Mouse (Mus musculus): ENCODE measurements around the gene Rhox3h. TPM values are rescaled to one million over a fixed set of nuclear protein-coding genes. Genes with fewer than 3 reads are reported as not detected.

The Rhox3h gene
- polyA plus RNA-seq (2012; rRNA removed): not detected in 2 replicates

DNA sequence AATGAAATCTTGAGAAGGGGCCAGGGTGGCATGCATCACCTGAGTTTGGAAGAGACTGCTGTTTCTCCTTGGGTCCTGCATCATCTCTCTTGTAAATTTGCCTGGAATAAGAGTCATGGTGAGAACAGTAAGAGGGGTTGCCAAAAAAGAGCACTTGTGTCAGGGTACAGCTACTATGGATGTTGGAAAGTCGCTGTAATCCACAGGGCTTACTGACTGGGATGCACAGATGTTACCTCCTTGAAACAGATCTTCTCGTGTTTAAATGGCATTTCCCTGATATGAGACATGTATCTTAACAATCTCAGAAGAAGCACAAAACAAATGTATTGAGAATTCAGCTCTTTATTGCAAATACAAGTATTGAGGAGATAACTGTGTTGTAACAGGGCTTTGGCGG lies at the start of gene Rhox3h:
TSS of gene Rhox3h (minus strand) at position 101 of the 400 bp plus-strand sequence.

DNA sequence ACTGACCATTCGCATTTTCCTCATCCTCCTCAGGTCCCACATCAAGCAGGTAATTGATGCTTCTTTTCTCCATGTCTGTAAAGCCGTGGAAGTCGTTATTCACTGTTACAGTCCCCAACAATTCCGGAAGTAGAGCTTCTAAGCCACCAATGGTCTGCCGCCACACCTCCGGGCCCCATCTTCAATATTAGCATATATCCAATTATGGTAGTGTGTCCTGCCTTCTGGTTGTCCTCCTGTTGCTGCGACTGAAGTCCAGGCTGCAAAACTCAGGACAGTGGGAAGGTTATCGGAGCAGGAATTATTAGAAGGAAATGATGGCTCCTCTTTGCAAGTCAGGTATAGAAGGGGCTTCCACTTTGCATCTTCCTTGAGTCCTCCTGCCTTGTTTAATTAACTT lies 4.6 kb upstream of the Rhox3h start, which contains the start of gene Rhox2h:
TSS of gene Rhox2h (minus strand) at position 101 of the 400 bp plus-strand sequence.

DNA sequence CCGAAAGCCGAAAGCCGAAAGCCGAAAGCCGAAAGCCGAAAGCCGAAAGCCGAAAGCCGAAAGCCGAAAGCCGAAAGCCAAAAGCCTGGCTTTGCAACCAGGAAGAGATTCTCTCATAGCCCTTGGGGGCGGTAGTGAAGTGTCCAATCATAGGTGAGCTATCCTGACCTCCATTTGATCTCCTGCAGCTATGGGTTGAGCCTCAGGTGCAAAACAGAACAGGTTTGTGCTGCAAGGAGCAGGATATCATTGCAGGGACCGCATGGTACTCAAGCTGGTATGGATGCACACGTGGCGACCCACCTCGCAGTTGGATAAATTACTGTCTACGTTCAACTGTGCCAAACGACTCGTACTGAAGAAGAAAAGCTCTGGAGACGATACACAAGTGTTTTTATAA lies 17.3 kb downstream of the Rhox3h start, which contains the start of gene Rhox4g:
TSS of gene Rhox4g (minus strand) at position 101 of the 400 bp plus-strand sequence.

DNA sequence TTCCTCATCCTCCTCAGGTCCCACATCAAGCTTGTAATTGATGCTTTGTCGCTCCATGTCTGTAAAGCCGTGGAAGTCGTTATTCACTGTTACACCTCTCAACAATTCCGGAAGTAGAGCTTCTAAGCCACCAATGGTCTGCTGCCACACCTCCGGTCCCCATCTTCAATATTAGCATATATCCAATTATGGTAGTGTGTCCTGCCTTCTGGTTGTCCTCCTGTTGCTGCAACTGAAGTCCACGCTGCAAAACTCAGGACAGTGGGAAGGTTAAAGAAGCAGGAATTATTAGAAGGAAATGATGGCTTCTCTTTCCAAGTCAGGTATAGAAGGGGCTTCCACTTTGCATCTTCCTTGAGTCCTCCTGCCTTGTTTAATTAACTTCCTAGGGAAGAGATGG lies 25.2 kb downstream of the Rhox3h start, which contains the start of gene Rhox2g:
TSS of gene Rhox2g (minus strand) at position 101 of the 400 bp plus-strand sequence.

DNA sequence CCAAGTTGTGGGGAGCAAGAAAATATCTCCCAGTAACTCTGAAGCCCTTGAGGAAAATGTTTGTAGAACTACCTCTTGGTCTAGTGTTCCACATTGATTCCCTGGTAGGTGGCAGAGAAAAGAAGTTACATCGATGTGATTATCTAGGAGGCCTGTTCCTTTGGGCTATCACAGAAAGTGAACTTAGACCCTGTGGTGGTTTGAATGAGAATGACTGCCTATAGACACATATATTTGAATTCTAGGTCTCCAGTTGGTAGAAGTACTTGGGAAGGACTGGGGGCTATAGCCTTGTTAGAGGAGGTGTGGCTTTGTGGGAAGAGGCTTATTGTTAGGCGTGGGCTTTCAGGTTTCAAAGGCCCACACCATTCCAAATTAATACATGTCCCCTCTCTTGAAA lies 40.1 kb downstream of the Rhox3h start, which contains the start of gene Rhox3g:
TSS of gene Rhox3g (minus strand) at position 101 of the 400 bp plus-strand sequence.

Other genes with a start within 250 kb of the Rhox3h start
- not detected in 2 replicates for gene Rhox4b, start 236.3 kb downstream of the Rhox3h start, polyA plus RNA-seq (2012; rRNA removed)
- gene Rhox2c, start 215.1 kb downstream of the Rhox3h start, polyA plus RNA-seq (2012; rRNA removed): not detected in 2 replicates
- not detected in 2 replicates for gene Rhox3c, start 210.2 kb downstream of the Rhox3h start, polyA plus RNA-seq (2012; rRNA removed)
- not detected in 2 replicates for gene Rhox4c, start 188.4 kb downstream of the Rhox3h start, polyA plus RNA-seq (2012; rRNA removed)
- gene Rhox2d, start 175.3 kb downstream of the Rhox3h start, polyA plus RNA-seq (2012; rRNA removed): not detected in 2 replicates
- gene Rhox4d, start 154.4 kb downstream of the Rhox3h start, polyA plus RNA-seq (2012; rRNA removed): not detected in 2 replicates
- 0.12 TPM in 1 of 2 replicates, not detected in the other for gene Rhox2e, start 138.3 kb downstream of the Rhox3h start, polyA plus RNA-seq (2012; rRNA removed)
- not detected in 2 replicates for gene Rhox3e, start 126.7 kb downstream of the Rhox3h start, polyA plus RNA-seq (2012; rRNA removed)
- gene Rhox4e, start 111.4 kb downstream of the Rhox3h start, polyA plus RNA-seq (2012; rRNA removed): not detected in 2 replicates
- gene Rhox2f, start 97.4 kb downstream of the Rhox3h start, polyA plus RNA-seq (2012; rRNA removed): not detected in 2 replicates
- not detected in 2 replicates for gene Rhox3f, start 87.8 kb downstream of the Rhox3h start, polyA plus RNA-seq (2012; rRNA removed)
- gene Rhox4f, start 61.1 kb downstream of the Rhox3h start, polyA plus RNA-seq (2012; rRNA removed): not detected in 2 replicates
- not detected in 2 replicates for gene Rhox3g, start 40.2 kb downstream of the Rhox3h start, polyA plus RNA-seq (2012; rRNA removed)
- not detected in 2 replicates for gene Rhox2g, start 25.3 kb downstream of the Rhox3h start, polyA plus RNA-seq (2012; rRNA removed)
- gene Rhox4g, start 17.4 kb downstream of the Rhox3h start, polyA plus RNA-seq (2012; rRNA removed): not detected in 2 replicates
- not detected in 2 replicates for gene Rhox2h, start 4.5 kb upstream of the Rhox3h start, polyA plus RNA-seq (2012; rRNA removed)
- gene Rhox5, start 136.1 kb upstream of the Rhox3h start, polyA plus RNA-seq (2012; rRNA removed): 0.44 and 3.0 TPM in 2 replicates
- not detected in 2 replicates for gene Rhox6, start 158.1 kb upstream of the Rhox3h start, polyA plus RNA-seq (2012; rRNA removed)
- not detected in 2 replicates for gene Rhox7a, start 162.9 kb upstream of the Rhox3h start, polyA plus RNA-seq (2012; rRNA removed)
- gene Rhox8, start 210.2 kb upstream of the Rhox3h start, polyA plus RNA-seq (2012; rRNA removed): not detected in 2 replicates
- not detected in 2 replicates for gene Rhox7b, start 228.5 kb upstream of the Rhox3h start, polyA plus RNA-seq (2012; rRNA removed)
- gene Rhox9, start 233.0 kb upstream of the Rhox3h start, polyA plus RNA-seq (2012; rRNA removed): not detected in 2 replicates